Mouse (Mus musculus): ENCODE results near the gene Vgll4. TPM values are rescaled to one million over a fixed set of nuclear protein-coding genes. Genes with fewer than 3 reads are reported as not detected.

Vgll4 gene
- polyA plus RNA-seq (2016; fragmentation: Nextera tagmentation; extraction: Ambion mirVana): 98.8 and 111 TPM in 2 replicates

DNA sequence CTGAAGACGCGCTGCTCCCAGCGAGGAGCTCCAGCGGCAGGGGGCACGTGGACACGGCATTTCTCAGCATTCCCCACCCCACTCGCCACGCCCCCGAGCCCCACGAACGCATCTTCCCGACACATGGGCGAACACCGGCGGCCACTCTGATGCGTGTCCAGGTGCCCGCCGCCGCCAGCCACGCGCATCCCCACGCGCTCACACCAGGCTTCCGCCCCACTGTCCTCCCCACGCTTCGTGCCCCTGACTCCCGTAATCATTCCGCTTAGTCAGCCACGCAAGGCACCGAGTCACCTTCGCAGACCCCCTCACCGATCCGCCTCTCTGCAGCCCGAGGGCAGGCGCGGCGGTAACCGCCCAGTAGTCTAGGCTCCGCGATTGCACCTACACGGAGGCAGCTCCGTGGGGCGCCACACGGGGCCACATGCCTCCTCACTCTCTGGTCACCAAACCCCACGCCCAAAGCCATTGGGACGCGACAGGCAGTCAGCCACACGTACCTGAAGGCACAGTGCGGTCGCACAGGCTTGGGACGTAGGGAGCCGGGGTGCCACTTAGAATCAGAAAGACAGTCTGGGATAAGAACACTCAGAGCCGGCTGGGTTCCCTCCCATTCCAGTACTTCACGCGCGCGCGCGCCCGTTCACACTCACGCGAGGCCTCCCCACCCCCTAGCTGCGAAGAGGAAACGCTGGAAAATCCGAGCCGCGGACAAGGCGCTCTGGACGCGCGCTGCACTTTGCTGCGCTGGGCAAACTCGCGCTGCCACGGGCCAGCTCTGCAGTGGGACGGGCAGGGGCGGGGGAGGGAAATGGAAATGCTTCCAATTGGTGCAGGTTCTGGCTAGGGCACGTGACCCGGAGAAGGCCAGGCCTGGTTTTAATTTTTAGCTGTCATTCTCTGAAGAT lies at the start of gene Vgll4:
Vgll4 (minus strand) TSS at position 782 of the 908 bp plus-strand sequence.
- H3K27me3 ChIP-seq (replicated peaks; ENCODE audit: low read depth, poor library complexity, severe bottlenecking): peaks cover 78% of the 10 kb centered on the region
- H3K36me3 ChIP-seq (replicated peaks): no peaks in the 10 kb centered on the region
- H3K4me3 ChIP-seq: peak within 1 kb of the TSS; percentile 74
- H3K9me3 ChIP-seq: no peaks in the 10 kb centered on the region
- H3K27ac ChIP-seq (replicated peaks): peak within 1 kb of the TSS; percentile 79
- under 1% methylated on average over 79 of the region's 79 CpGs for WGBS
- peak; percentile 90 for DNase-seq (ENCODE audit: low spot score)
- H3K4me1 ChIP-seq: peaks cover 38% of the 10 kb centered on the region

DNA sequence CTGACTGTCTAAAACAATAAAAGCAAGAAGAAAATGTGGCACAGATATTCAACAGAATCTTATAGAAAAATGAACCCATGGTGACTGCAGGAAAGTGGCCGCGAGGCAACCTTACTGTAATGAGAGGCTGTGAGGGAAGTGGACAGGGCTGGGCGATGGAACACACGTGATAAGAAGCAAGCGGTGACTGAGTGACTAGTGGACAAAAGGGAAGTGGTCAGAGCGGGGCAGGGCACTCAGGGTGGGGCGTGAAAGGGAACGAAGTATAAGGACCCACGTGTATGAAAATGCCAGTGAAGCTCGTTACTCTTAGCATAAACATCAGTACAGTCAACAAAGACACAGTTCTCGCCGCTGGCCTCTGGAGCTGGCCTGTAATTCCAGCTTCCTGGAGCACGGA lies 45.7 kb upstream of the Vgll4 start:
- H3K4me1 ChIP-seq: peaks cover 3% of the 10 kb centered on the region; the same call in 1 of the 2 replicates
- WGBS: 93% methylated on average over 13 of the region's 13 CpGs
- peaks cover 94% of the 10 kb centered on the region for H3K36me3 ChIP-seq (replicated peaks)
- no peak overlapping the region for H3K4me3 ChIP-seq
- no peak for DNase-seq (ENCODE audit: low spot score)
- H3K27me3 ChIP-seq (replicated peaks; ENCODE audit: low read depth, poor library complexity, severe bottlenecking): no peaks in the 10 kb centered on the region
- no peak overlapping the region for H3K27ac ChIP-seq (replicated peaks)
- H3K9me3 ChIP-seq: no peaks in the 10 kb centered on the region

DNA sequence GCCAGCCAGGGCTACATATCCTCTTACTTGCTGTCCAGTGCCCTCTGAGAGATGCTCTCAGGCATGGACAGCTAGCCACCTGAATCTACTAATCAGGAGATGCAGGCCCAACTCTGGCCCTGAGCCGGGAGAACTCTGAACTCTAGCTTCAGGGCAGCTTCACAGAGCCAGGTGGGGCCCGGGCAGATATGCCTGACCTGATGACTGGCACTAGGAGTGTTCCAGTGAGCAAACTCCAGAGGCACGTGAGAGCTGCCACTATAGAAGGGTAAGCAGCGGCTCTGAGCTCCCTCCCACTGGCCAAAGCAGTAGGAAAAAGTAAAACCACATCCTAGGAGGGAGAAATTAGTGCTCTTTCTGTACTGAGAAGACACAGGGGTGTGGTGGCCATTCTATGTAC lies 43.8 kb upstream of the Vgll4 start:
- no peak for DNase-seq (ENCODE audit: low spot score)
- Histone ChIP-seq H3K36me3 (replicated peaks) (peaks cover 97% of the 10 kb centered on the region), H3K4me1 (peaks cover 3% of the 10 kb centered on the region; the same call in 1 of the 2 replicates), H3K27me3 (replicated peaks; ENCODE audit: low read depth, poor library complexity, severe bottlenecking) (no peaks in the 10 kb centered on the region), H3K9me3 (no peaks in the 10 kb centered on the region), H3K4me3 (no peak overlapping the region), H3K27ac (replicated peaks) (no peak overlapping the region)
- WGBS: 89% methylated on average over 4 of the region's 4 CpGs

DNA sequence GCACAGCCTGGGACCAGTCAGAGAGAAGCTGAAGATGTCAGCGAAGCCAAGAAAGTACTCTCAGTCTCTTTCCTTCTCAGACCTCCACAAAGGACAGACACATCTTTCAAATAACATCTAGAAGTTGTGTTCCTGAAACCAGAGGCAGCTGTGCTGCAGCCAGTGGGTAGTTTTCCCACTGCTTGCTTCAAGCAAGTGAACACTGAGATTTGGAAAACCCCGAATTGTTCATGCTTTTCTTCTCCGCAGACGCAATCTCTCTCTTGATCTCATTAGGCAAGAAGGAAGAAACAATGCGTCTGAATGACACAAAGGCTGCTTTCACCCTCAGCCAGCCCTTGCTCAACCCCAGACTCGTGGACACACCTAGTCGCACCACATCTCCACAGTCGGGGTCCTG lies 42.0 kb upstream of the Vgll4 start:
- 82% methylated on average over 8 of the region's 8 CpGs for WGBS
- no peaks in the 10 kb centered on the region for H3K27me3 ChIP-seq (replicated peaks; ENCODE audit: low read depth, poor library complexity, severe bottlenecking)
- DNase-seq (ENCODE audit: low spot score): no peak
- no peak overlapping the region for H3K27ac ChIP-seq (replicated peaks)
- H3K9me3 ChIP-seq: no peaks in the 10 kb centered on the region
- no peak overlapping the region for H3K4me3 ChIP-seq
- peaks cover 80% of the 10 kb centered on the region for H3K36me3 ChIP-seq (replicated peaks)
- peaks cover 13% of the 10 kb centered on the region for H3K4me1 ChIP-seq

DNA sequence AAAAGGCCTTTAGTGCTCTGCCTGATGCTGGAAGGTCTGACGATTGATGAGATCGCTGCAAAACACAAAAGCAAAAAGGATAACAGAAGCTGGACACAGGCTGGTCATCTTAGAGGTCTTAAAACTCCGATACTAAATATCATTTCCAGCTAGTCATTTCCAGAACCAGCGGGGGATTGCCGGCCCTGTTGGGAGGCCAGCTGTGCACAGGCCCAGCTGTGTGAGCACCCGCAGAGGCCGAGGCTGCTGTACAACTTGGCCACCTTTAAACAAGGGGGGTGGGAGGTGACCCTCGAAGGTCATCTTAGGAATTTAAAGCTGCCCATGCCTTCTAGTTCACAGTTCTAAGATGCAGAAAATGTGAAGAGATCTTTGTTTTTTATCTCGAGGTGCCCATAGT lies 41.0 kb upstream of the Vgll4 start:
- no peak overlapping the region for H3K27ac ChIP-seq (replicated peaks)
- H3K36me3 ChIP-seq (replicated peaks): peaks cover 76% of the 10 kb centered on the region
- DNase-seq (ENCODE audit: low spot score): no peak
- no peaks in the 10 kb centered on the region for H3K27me3 ChIP-seq (replicated peaks; ENCODE audit: low read depth, poor library complexity, severe bottlenecking)
- peaks cover 19% of the 10 kb centered on the region for H3K4me1 ChIP-seq
- H3K4me3 ChIP-seq: no peak overlapping the region
- no peaks in the 10 kb centered on the region for H3K9me3 ChIP-seq
- 73% methylated on average over 9 of the region's 9 CpGs for WGBS

DNA sequence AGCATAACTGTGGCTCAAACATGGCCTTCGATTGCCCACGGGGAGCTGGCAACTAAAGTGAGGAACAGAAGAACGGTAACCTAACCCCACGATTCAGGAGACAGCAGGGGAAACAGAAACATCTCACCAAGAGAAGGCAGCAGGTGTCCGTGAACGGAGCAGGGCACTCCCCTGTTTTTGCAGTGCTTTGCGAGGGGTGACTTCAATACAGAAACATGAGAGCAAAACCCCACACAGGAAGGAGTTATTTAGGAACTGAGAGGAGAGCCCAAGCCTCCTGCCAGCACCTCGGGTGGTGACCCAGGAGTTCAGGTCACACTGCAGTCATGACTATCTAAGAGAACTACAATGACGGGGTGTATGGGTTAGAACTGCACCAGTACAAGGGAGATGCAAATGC lies 40.5 kb upstream of the Vgll4 start:
- Histone ChIP-seq H3K4me1 (peaks cover 19% of the 10 kb centered on the region), H3K9me3 (no peaks in the 10 kb centered on the region), H3K4me3 (no peak overlapping the region), H3K27me3 (replicated peaks; ENCODE audit: low read depth, poor library complexity, severe bottlenecking) (no peaks in the 10 kb centered on the region), H3K36me3 (replicated peaks) (peaks cover 76% of the 10 kb centered on the region), H3K27ac (replicated peaks) (no peak overlapping the region)
- WGBS: 84% methylated on average over 9 of the region's 9 CpGs
- DNase-seq (ENCODE audit: low spot score): no peak

DNA sequence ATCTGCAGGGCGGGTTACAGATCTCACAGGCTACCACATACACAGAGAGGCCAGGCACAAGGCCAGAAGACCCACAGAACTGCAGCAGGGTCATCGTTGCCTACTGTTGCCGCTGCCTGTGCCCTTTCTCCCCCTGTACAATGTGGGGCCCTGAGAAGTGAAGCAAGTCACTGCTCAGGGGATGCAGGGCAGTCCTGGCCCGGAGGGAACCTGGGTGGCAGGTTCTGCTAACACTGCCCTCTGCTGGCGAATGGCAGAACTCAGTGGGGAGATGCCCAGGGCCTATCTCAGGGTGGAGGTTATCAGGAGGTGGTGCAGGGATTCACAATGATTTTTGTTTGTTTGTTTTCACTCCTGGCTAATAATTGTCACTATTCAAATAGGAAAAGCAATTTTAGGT lies 37.9 kb upstream of the Vgll4 start:
- Histone ChIP-seq H3K4me3 (no peak overlapping the region), H3K36me3 (replicated peaks) (peaks cover 67% of the 10 kb centered on the region), H3K4me1 (peaks cover 17% of the 10 kb centered on the region), H3K27me3 (replicated peaks; ENCODE audit: low read depth, poor library complexity, severe bottlenecking) (no peaks in the 10 kb centered on the region), H3K27ac (replicated peaks) (peak overlapping the region; percentile 65; the same call in 1 of the 2 replicates), H3K9me3 (no peaks in the 10 kb centered on the region)
- peak; percentile 83 for DNase-seq (ENCODE audit: low spot score)
- 29% methylated on average over 5 of the region's 5 CpGs for WGBS

DNA sequence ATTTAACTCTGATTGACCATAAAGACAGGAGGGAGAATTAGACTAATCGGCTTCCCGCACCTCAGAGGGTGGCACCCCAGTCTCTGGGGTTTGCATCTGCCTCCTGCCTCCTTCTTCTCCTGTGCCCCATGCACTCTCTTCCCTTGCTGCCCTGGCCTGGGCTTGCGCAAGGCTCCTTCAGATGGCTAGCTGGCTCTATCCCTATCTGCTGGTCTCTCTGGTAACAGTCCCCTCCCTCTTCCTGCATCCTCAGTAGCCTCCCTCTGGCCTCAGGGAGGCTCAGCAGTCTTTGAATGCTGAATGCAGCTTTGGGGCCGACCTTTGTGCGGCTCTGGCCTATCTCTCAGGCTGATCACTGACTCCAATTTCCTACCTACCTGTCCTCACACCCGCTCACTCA lies 37.2 kb upstream of the Vgll4 start:
- Histone ChIP-seq H3K4me3 (no peak overlapping the region), H3K27ac (replicated peaks) (peak overlapping the region; percentile 65), H3K4me1 (peaks cover 15% of the 10 kb centered on the region), H3K9me3 (no peaks in the 10 kb centered on the region), H3K27me3 (replicated peaks; ENCODE audit: low read depth, poor library complexity, severe bottlenecking) (no peaks in the 10 kb centered on the region), H3K36me3 (replicated peaks) (peaks cover 61% of the 10 kb centered on the region)
- DNase-seq (ENCODE audit: low spot score): peak; percentile 38
- 48% methylated on average over 6 of the region's 6 CpGs for WGBS

DNA sequence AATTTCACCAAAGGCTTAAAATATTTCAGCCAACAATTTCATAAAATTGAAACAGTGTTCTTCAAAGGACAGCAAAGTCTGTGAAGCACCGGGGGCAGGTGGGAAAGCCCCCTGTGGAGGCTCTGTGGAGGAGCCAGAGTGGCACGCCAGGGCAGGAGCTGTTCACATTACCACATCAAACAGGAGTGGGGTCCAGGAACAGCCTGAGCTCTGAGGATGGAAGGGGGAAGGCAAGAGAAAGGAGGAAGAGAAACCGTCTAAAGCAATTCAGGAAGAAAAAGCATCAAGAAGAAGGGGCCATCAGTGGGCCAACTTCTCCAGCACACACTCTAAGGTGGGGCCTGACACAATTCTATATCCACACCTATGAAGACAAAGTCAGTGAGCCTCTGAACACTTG lies 36.3 kb upstream of the Vgll4 start:
- Histone ChIP-seq H3K4me1 (peaks cover 15% of the 10 kb centered on the region), H3K27me3 (replicated peaks; ENCODE audit: low read depth, poor library complexity, severe bottlenecking) (no peaks in the 10 kb centered on the region), H3K27ac (replicated peaks) (no peak overlapping the region; the same call in 1 of the 2 replicates), H3K4me3 (no peak overlapping the region), H3K36me3 (replicated peaks) (peaks cover 55% of the 10 kb centered on the region), H3K9me3 (no peaks in the 10 kb centered on the region)
- DNase-seq (ENCODE audit: low spot score): no peak
- 81% methylated on average over 3 of the region's 3 CpGs for WGBS

DNA sequence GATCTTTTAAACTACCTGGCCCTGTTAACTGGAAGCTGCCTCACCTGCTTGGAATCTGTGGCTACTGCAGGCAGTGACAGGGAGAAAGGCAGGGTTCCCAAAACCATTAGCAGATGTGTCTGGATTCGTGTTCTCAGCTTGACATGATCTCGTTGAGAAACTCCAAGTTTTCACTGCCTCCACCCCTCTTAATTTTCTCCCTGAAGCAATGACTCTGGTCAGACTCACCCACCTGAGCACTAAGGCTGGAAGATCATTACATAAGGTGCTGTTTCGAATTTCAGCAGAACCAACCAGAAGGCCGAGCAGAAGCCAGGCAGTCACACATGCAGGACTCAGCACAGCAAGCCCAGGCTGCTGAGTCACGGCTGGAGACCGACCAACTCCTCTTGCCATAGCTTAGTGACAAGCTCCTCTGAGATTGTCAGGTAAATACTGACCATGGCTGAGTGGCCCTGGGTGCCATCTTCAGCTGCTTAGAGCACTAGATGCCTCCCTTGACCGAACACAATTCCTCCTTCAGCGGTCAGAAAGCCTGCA lies 35.6 kb upstream of the Vgll4 start:
- H3K27me3 ChIP-seq (replicated peaks; ENCODE audit: low read depth, poor library complexity, severe bottlenecking): no peaks in the 10 kb centered on the region
- no peak for DNase-seq (ENCODE audit: low spot score)
- H3K36me3 ChIP-seq (replicated peaks): peaks cover 53% of the 10 kb centered on the region
- H3K27ac ChIP-seq (replicated peaks): no peak overlapping the region; the same call in 1 of the 2 replicates
- 83% methylated on average over 8 of the region's 8 CpGs for WGBS
- no peaks in the 10 kb centered on the region for H3K9me3 ChIP-seq
- no peak overlapping the region for H3K4me3 ChIP-seq
- H3K4me1 ChIP-seq: peaks cover 15% of the 10 kb centered on the region

DNA sequence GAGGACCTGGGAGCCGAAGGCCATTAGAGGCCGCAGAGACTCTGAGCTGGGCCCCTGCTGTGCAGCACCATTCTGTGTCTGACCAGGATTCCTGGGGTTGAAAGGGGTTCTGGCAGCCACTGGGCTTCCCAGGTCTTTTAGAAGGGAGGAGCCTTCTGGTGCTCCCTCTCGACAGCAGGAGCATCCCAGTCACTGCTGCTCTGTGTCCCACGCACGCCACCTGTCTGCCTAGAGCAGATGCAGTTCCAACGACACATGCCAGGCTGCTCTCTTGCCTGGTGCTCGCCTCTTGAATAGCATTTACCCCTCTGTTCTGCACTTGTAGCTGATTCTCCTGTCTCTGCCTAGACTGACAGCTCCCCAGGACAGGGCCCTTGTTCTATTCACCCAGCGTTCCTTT lies 34.8 kb upstream of the Vgll4 start:
- no peak overlapping the region for H3K4me3 ChIP-seq
- DNase-seq (ENCODE audit: low spot score): no peak
- WGBS: 84% methylated on average over 8 of the region's 8 CpGs

DNA sequence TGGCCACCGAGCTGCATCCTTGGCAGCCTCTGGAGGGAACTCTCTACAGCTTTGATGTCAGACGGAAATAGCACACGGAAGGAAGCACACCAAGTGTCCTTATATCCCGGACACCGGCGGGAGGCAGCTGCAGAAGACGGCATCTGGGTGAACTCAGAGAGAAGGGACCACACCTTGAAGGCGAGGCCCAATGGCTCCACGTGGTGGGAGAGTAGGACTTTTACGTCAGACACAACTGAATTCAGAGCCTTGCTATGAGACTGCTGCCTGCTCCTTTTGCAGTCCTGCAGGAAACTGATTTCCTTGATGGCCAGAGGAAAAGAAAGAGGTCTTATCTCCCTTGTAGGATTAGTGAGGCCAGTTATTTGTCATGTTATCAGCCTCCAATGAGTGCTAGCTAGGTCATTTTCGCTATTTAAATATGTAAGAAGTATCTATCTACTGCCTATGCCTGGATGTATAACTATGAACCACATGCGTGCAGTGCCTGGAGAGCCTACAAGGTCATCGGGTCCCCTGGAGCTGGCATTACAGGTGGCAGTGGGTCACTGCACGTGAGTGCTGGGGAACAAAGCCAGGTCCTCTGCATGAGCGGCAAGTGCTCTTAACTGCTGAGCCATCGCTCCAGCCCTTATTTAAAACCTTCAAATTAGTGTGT lies 28.7 kb upstream of the Vgll4 start:
- Histone ChIP-seq H3K9me3 (no peaks in the 10 kb centered on the region), H3K4me3 (no peak overlapping the region), H3K4me1 (peaks cover 23% of the 10 kb centered on the region), H3K27me3 (replicated peaks; ENCODE audit: low read depth, poor library complexity, severe bottlenecking) (no peaks in the 10 kb centered on the region), H3K27ac (replicated peaks) (no peak overlapping the region), H3K36me3 (replicated peaks) (peaks cover 17% of the 10 kb centered on the region)
- no peak for DNase-seq (ENCODE audit: low spot score)
- WGBS: 88% methylated on average over 16 of the region's 16 CpGs

More for the DNA sequence above, 34.8 kb upstream of the Vgll4 start:
- Histone ChIP-seq H3K9me3 (no peaks in the 10 kb centered on the region), H3K27me3 (replicated peaks; ENCODE audit: low read depth, poor library complexity, severe bottlenecking) (no peaks in the 10 kb centered on the region), H3K36me3 (replicated peaks) (peaks cover 53% of the 10 kb centered on the region), H3K27ac (replicated peaks) (no peak overlapping the region), H3K4me1 (peaks cover 15% of the 10 kb centered on the region)
